Mouse (Mus musculus): ENCODE measurements around the gene Pvalb.

Gene Pvalb

GRCm38 (mm10) chr15:78157330-78157729 is 48.9 kb downstream of the Pvalb start:
- Histone ChIP-seq H3K27me3 (ENCODE audit: control insufficient read depth, insufficient read depth, low read length, poor library complexity, severe bottlenecking) (no peaks in the 10 kb centered on the region), H3K36me3 (ENCODE audit: control insufficient read depth, insufficient read depth, low read length, poor library complexity, severe bottlenecking) (no peaks in the 10 kb centered on the region; the same call in 1 of the 2 replicates)
- no peak for DNase-seq (ENCODE audit: low read depth, low spot score)

- Histone ChIP-seq H3K27me3 (ENCODE audit: control insufficient read depth, insufficient read depth, low read length, poor library complexity, severe bottlenecking) (no peaks in the 10 kb centered on the region), H3K36me3 (ENCODE audit: control insufficient read depth, insufficient read depth, low read length, poor library complexity, severe bottlenecking) (no peaks in the 10 kb centered on the region; the same call in 1 of the 2 replicates)
- no peak for DNase-seq (ENCODE audit: low read depth, low spot score)
Measured at GRCm38 (mm10) chr15:78155421-78155820, 50.8 kb downstream of the Pvalb start.

GRCm38 (mm10) chr15:78153045-78153775 is 53.0 kb downstream of the Pvalb start:
- H3K36me3 ChIP-seq (ENCODE audit: control insufficient read depth, insufficient read depth, low read length, poor library complexity, severe bottlenecking): no peaks in the 10 kb centered on the region
- no peaks in the 10 kb centered on the region for H3K27me3 ChIP-seq (ENCODE audit: control insufficient read depth, insufficient read depth, low read length, poor library complexity, severe bottlenecking)
- no peak for DNase-seq (ENCODE audit: low read depth, low spot score)

GRCm38 (mm10) chr15:78148565-78148964 is 57.6 kb downstream of the Pvalb start:
- no peak for DNase-seq (ENCODE audit: low read depth, low spot score)
- no peaks in the 10 kb centered on the region for H3K27me3 ChIP-seq (ENCODE audit: control insufficient read depth, insufficient read depth, low read length, poor library complexity, severe bottlenecking)
- no peaks in the 10 kb centered on the region for H3K36me3 ChIP-seq (ENCODE audit: control insufficient read depth, insufficient read depth, low read length, poor library complexity, severe bottlenecking)

Measured in splenic B cell, adult 2 months (primary cell).